Mouse (Mus musculus): ENCODE measurements around the gene Maml2.

Maml2 gene

GRCm38 (mm10) chr9:13491854-13492620, 194.3 kb downstream of the Maml2 start:
- no peak for DNase-seq (ENCODE audit: extremely low spot score, low read depth, low spot score)

GRCm38 (mm10) chr9:13492807-13493206, 195.1 kb downstream of the Maml2 start:
- DNase-seq (ENCODE audit: extremely low spot score, low read depth, low spot score), result no peak

- DNase-seq (ENCODE audit: extremely low spot score, low read depth, low spot score), result no peak
These were observed 196.0 kb downstream of the Maml2 start for GRCm38 (mm10) chr9:13493746-13494145.

GRCm38 (mm10) chr9:13495530-13495929, 197.8 kb downstream of the Maml2 start:
- no peak for DNase-seq (ENCODE audit: extremely low spot score, low read depth, low spot score)

GRCm38 (mm10) chr9:13497016-13497415, 199.3 kb downstream of the Maml2 start:
- DNase-seq (ENCODE audit: extremely low spot score, low read depth, low spot score), result no peak

- DNase-seq (ENCODE audit: extremely low spot score, low read depth, low spot score), result no peak
These were observed 200.1 kb downstream of the Maml2 start for GRCm38 (mm10) chr9:13497690-13498333.

GRCm38 (mm10) chr9:13500045-13500444, 202.3 kb downstream of the Maml2 start:
- DNase-seq (ENCODE audit: extremely low spot score, low read depth, low spot score), result no peak

- no peak for DNase-seq (ENCODE audit: extremely low spot score, low read depth, low spot score)
These were observed 207.3 kb downstream of the Maml2 start for GRCm38 (mm10) chr9:13505024-13505423.

GRCm38 (mm10) chr9:13506956-13507821, 209.4 kb downstream of the Maml2 start:
- DNase-seq (ENCODE audit: extremely low spot score, low read depth, low spot score), result no peak

- DNase-seq (ENCODE audit: extremely low spot score, low read depth, low spot score), result no peak
These were observed 210.0 kb downstream of the Maml2 start for GRCm38 (mm10) chr9:13507822-13508188.

GRCm38 (mm10) chr9:13509751-13510150, 212.0 kb downstream of the Maml2 start:
- DNase-seq (ENCODE audit: extremely low spot score, low read depth, low spot score), result no peak

GRCm38 (mm10) chr9:13510621-13511369, 213.0 kb downstream of the Maml2 start:
- DNase-seq (ENCODE audit: extremely low spot score, low read depth, low spot score), result no peak

GRCm38 (mm10) chr9:13513135-13513534, 215.4 kb downstream of the Maml2 start:
- no peak for DNase-seq (ENCODE audit: extremely low spot score, low read depth, low spot score)

GRCm38 (mm10) chr9:13514435-13514834, 216.7 kb downstream of the Maml2 start:
- DNase-seq (ENCODE audit: extremely low spot score, low read depth, low spot score), result no peak

GRCm38 (mm10) chr9:13515976-13516375, 218.2 kb downstream of the Maml2 start:
- DNase-seq (ENCODE audit: extremely low spot score, low read depth, low spot score), result no peak

GRCm38 (mm10) chr9:13518031-13518430, 220.3 kb downstream of the Maml2 start:
- no peak for DNase-seq (ENCODE audit: extremely low spot score, low read depth, low spot score)

- no peak for DNase-seq (ENCODE audit: extremely low spot score, low read depth, low spot score)
These were observed 220.7 kb downstream of the Maml2 start for GRCm38 (mm10) chr9:13518441-13518971.

GRCm38 (mm10) chr9:13522061-13522820, 224.5 kb downstream of the Maml2 start:
- no peak for DNase-seq (ENCODE audit: extremely low spot score, low read depth, low spot score)

GRCm38 (mm10) chr9:13523046-13523445, 225.3 kb downstream of the Maml2 start:
- DNase-seq (ENCODE audit: extremely low spot score, low read depth, low spot score), result no peak

- no peak for DNase-seq (ENCODE audit: extremely low spot score, low read depth, low spot score)
These were observed 227.3 kb downstream of the Maml2 start for GRCm38 (mm10) chr9:13525075-13525474.

Data from hindlimb bud, embryonic 11.5 days (tissue).